Mouse (Mus musculus) thymus, adult 2 months (tissue): ENCODE results near the gene Duox2. TPM values are rescaled to one million over a fixed set of nuclear protein-coding genes. Genes with fewer than 3 reads are reported as not detected.

Experiments used
- DNase-seq: peaks from one replicate; pipeline ENCODE4 v3.0.0; 2021
- H3K27ac ChIP-seq: fragments of 200-500 bp; 2 replicates; pipeline ENCODE4 v1.5.1; 2012; ENCODE audit warnings: low read length, control low read depth; ENCODE audit not compliant: control insufficient read depth, insufficient read depth
- H3K27me3 ChIP-seq: fragments of 200-500 bp; 2 replicates; pipeline ENCODE4 v1.6.1; 2012; ENCODE audit warnings: mild to moderate bottlenecking, low read length, moderate library complexity, mixed read lengths; ENCODE audit not compliant: control insufficient read depth, insufficient read depth
- H3K36me3 ChIP-seq: fragments of 200-500 bp; 2 replicates; pipeline ENCODE4 v1.6.1; 2012; ENCODE audit warnings: mild to moderate bottlenecking, low read length, moderate library complexity; ENCODE audit not compliant: control insufficient read depth, insufficient read depth
- H3K4me1 ChIP-seq: fragments of 200-500 bp; replicated peaks from 2 replicates; pipeline ENCODE4 v1.6.1; 2012; ENCODE audit warnings: low read length; ENCODE audit not compliant: control insufficient read depth, insufficient read depth
- H3K4me3 ChIP-seq: fragments of 200-500 bp; 2 replicates; pipeline ENCODE4 v1.5.1; 2012; ENCODE audit warnings: mild to moderate bottlenecking, low read length, control low read depth, moderate library complexity; ENCODE audit not compliant: control insufficient read depth, insufficient read depth
- CTCF ChIP-seq: fragments of 200-500 bp; IDR thresholded peaks from 2 replicates; pipeline ENCODE4 v1.5.1; 2012; ENCODE audit warnings: mild to moderate bottlenecking, control low read depth, low read length, moderate library complexity, borderline replicate concordance; ENCODE audit not compliant: control insufficient read depth, poor library complexity, insufficient read depth; ENCODE audit errors: extremely low read depth
- POLR2A ChIP-seq: fragments of 200-500 bp; IDR thresholded peaks from 2 replicates; pipeline ENCODE4 v1.6.1; 2012; ENCODE audit warnings: mild to moderate bottlenecking, low read length, control low read depth, moderate library complexity; ENCODE audit not compliant: control insufficient read depth, poor library complexity, insufficient read depth; ENCODE audit errors: extremely low read depth
- WGBS: fragments of 180-500 bp; shearing (Covaris S2); methylation state at CpG from one replicate; pipeline ENCODE4 v1.1.7; 2018; 5-methylcytosine and 5-hydroxymethylcytosine counted together
- polyA plus RNA-seq: library from polyadenylated mRNA; depleted of rRNA; stranded (reverse); fragments of >200 nt; gene quantifications from 2 replicates; pipeline ENCODE4 v1.2.3, GENCODE M21; 2012

The Duox2 gene
- polyA plus RNA-seq, 1 experiment, result 0.19 TPM

DNA sequence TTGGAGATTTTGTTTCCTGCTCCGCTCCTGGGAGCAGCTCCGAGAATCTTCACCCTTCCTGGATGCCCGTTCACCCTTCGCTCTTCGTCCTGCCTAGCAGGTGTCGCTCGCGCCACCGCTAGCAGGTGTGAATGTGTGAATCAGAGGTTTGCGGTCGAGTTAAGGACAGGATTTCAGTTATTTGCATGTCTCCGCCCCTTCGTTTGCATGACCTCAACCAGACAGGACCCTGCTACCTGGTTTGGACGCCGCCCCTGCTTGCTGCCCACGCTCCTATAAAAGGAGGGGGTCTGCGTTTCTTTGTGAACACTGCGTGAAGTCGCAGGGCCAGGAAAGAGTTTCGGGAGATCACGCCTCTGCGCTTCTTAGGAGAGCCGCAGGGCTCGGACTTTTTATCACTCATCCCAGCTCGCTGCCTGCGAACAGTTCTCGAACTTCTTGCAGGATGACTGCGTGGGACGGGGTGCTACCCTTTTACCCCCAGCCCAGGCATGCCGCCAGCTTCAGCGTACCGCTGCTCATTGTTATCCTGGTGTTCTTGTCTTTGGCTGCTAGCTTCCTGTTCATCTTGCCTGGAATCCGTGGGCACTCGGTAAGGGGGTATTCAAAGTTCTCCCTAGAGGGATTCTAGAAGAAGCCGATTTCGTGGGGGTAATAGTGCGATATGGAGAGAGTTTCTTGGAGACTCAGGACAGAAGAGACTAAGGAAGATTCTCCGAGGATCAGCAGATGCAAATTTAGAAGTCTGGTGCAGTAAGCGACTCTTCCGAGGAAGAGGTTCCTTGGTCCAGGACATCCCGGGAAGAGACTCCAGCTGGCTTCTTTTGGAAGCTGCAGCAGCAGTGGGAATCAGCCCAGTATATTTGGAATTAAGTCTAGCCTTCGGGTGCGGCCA is 594 bp upstream of the Duox2 start, which contains the start of gene Duoxa2:
Duoxa2 (plus strand) TSS at position 305 of the 895 bp plus-strand sequence.
- peaks cover 19% of the 10 kb centered on the region for H3K4me1 ChIP-seq
- peaks cover 35% of the 10 kb centered on the region for H3K27me3 ChIP-seq
- peak; percentile 40 for DNase-seq
- TF ChIP-seq CTCF, result no peak
- TF ChIP-seq POLR2A, result no peak
- H3K4me3 ChIP-seq, result peak within 1 kb of the TSS; percentile 20
- no peaks in the 10 kb centered on the region for H3K36me3 ChIP-seq
- no peak within 1 kb of the TSS for H3K27ac ChIP-seq
- 4% methylated on average over 43 of the region's 43 CpGs for WGBS

DNA sequence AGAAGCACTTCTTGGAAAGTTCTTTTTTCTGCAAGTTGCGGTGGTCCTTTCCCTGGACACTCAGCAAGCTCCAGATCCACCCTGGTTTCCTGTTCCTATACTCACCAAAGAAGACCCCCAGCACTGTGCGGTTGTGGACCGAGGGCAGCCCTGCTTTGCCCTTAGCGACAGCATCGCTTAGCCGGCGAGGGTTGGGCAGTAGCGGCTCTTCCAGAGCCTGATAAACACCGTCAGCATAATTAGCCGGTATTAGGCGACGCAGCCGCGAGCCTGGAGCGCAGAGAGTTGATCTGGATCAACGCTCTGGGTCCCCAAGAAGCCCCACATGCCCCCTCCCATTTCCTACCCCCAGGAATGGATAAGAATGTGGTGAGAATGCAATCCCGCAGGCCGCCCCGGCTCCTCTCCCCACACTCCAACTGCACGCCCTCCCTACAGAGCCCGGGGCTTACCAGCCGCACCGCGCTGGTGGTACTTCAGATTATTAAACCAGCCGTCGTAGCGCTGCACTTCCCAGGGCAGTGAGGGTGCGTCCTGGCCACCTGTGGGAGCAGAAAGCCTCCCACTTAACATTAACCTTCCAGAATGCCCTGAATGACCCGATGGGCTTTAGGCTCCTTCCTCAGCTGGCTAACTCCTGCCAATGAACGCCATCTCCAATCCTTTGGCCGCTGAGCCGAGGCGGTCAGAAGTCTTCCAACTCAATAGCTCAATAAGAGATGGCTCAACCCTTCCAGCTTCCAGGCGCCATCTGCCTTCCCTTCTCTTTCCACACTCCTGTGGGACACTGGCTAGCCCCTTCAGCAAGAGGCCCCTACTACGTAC is 766 bp downstream of the Duox2 start:
- peaks cover 19% of the 10 kb centered on the region for H3K4me1 ChIP-seq
- H3K27ac ChIP-seq, result no peak overlapping the region
- WGBS, result 4% methylated on average over 35 of the region's 35 CpGs
- no peaks in the 10 kb centered on the region for H3K36me3 ChIP-seq
- TF ChIP-seq POLR2A, result no peak
- TF ChIP-seq CTCF, result no peak
- peaks cover 35% of the 10 kb centered on the region for H3K27me3 ChIP-seq
- no peak overlapping the region for H3K4me3 ChIP-seq
- DNase-seq, result no peak

DNA sequence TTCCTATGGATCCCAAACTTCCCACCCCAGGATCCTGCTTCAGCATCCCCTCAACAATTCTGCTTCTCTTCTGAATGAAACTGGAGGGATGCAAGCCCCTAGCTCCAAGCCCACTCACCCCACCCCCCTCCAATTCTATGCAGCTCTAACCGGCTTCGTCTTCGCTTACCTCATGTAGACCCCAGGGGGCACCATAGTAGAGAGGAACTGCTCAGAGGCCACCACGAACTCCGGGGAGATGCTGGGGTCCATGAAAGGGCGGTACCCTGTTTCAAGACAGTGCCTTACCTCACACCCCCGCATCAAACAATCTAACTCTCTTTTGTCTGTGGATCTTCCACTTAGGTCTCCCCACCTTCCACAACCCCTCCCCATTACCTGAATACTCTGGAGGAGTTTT is 3.3 kb downstream of the Duox2 start:
- Histone ChIP-seq H3K36me3 (no peaks in the 10 kb centered on the region), H3K4me3 (no peak overlapping the region), H3K27ac (no peak overlapping the region), H3K27me3 (peaks cover 19% of the 10 kb centered on the region), H3K4me1 (peaks cover 7% of the 10 kb centered on the region)
- peak; percentile 40 for DNase-seq
- WGBS, result 9% methylated on average over 7 of the region's 7 CpGs
- TF ChIP-seq CTCF, result peak; percentile 28; the same call in 1 of the 2 replicates
- TF ChIP-seq POLR2A, result no peak

DNA sequence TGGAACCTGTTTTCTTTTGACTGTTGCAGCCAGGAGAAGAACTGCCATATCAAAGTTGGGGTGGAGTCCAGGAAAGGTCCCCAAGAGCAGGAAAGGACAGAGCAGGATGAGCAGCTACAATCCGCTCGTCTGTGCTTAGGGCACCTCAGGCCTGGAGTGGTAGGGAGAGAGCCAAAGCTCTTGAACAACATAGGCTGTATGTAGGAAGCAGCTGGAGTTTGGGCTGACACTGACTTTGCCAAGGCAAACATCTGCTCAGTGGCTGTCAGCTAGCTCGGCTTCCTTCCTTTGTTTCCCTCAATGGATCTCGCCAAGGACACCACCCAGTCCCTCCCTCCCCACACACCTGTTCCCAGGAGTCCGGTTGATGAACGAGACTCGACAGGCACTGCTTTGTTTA is 12.1 kb downstream of the Duox2 start:
- Histone ChIP-seq H3K4me3 (no peak overlapping the region), H3K36me3 (no peaks in the 10 kb centered on the region), H3K27ac (no peak overlapping the region), H3K4me1 (peaks cover 10% of the 10 kb centered on the region), H3K27me3 (no peaks in the 10 kb centered on the region)
- TF ChIP-seq CTCF (no peak), POLR2A (no peak)
- 47% methylated on average over 7 of the region's 7 CpGs for WGBS
- DNase-seq, result no peak

DNA sequence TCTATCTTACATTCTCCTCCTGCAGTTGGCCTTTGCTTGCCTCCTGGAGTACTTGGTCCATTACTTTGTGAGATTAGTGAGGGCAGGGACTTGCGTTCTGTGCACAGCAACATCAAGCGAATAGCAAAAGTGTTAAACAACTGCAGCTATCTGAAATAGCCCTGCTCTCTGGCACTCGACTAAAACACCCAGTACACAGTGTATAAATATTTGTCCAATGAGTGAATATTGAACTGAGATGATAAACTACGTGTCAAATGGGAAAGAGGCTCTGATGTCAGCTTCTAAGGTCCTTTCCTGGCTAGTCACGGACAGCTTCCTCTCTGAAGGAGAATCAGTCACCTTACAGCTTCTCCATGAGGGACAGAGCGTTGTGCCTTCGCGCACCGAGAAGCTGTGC is 14.2 kb downstream of the Duox2 start:
- WGBS, result 93% methylated on average over 9 of the region's 9 CpGs
- H3K27me3 ChIP-seq, result no peaks in the 10 kb centered on the region
- peaks cover 10% of the 10 kb centered on the region for H3K4me1 ChIP-seq
- no peaks in the 10 kb centered on the region for H3K36me3 ChIP-seq
- H3K27ac ChIP-seq, result no peak overlapping the region
- TF ChIP-seq POLR2A, result no peak
- no peak for TF ChIP-seq CTCF
- no peak overlapping the region for H3K4me3 ChIP-seq
- DNase-seq, result no peak

DNA sequence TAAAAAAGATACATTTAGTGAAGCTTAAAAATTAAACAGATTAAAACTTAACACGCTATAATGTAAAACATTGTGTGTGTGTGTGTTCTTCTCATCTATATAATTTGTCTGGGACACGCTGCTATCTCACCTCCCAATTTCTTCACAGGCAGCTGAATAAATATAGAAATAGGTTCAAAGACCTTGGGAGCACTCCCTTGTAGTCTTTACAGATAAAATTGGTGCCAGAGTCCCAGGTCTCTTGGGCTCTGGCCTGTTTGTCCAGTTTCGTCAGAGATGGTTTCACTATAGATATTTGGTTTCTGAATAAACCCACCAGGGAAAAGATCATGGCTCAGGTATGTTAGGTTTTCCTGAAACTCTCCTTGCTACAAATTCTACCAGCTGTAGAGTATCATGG is 19.5 kb downstream of the Duox2 start:
- DNase-seq, result no peak
- no peaks in the 10 kb centered on the region for H3K36me3 ChIP-seq
- H3K27ac ChIP-seq, result no peak overlapping the region
- no peak for TF ChIP-seq POLR2A
- no peak for TF ChIP-seq CTCF
- H3K27me3 ChIP-seq, result no peaks in the 10 kb centered on the region
- WGBS, result 95% methylated on average over 3 of the region's 3 CpGs
- H3K4me1 ChIP-seq, result no peaks in the 10 kb centered on the region
- no peak overlapping the region for H3K4me3 ChIP-seq
